Mouse (Mus musculus): Measurements from ENCODE around the gene Nup133. TPM values are rescaled to one million over a fixed set of nuclear protein-coding genes. Genes with fewer than 3 reads are reported as not detected.
A peak's percentile ranks its signal among the peaks of the same experiment; 100 is the strongest.

Nup133 gene
- total and polyA plus RNA-seq, 2 experiments, result 3.1 to 5.4 TPM

- TF ChIP-seq CTCF (IDR thresholded peaks at IDR 0.05; ENCODE audit: low read depth, low read length), result no peak
- TF ChIP-seq POLR2A (IDR thresholded peaks at IDR 0.05; ENCODE audit: extremely low read depth, insufficient read depth, low read length), result no peak
Measured at GRCm38 (mm10) chr8:123949686-123949986, 571 bp upstream of the Nup133 start.

GRCm38 (mm10) chr8:123929026-123929425 lies 20.0 kb downstream of the Nup133 start:
- no peak overlapping the region for H3K4me3 ChIP-seq (ENCODE audit: insufficient read depth, low read depth, low read length)
- no peaks in the 10 kb centered on the region for H3K4me1 ChIP-seq (ENCODE audit: control insufficient read depth, insufficient read depth, low read length)
- no peak overlapping the region for H3K27ac ChIP-seq (replicated peaks; ENCODE audit: insufficient read depth, low read depth, low read length)
- H3K27me3 ChIP-seq (ENCODE audit: control insufficient read depth, insufficient read depth, low read length), result no peaks in the 10 kb centered on the region
- 88% methylated on average over 7 of the region's 7 CpGs for WGBS
- no peaks in the 10 kb centered on the region for H3K79me2 ChIP-seq (ENCODE audit: control insufficient read depth, insufficient read depth, low read length)
- H3K9ac ChIP-seq (ENCODE audit: low read depth, low read length), result no peak overlapping the region
- H3K36me3 ChIP-seq (ENCODE audit: control insufficient read depth, insufficient read depth, low read length), result peaks cover 17% of the 10 kb centered on the region
- TF ChIP-seq CTCF (IDR thresholded peaks at IDR 0.05; ENCODE audit: low read depth, low read length) (no peak), POLR2A (IDR thresholded peaks at IDR 0.05; ENCODE audit: extremely low read depth, insufficient read depth, low read length) (no peak)
- no peak for DNase-seq (ENCODE audit: extremely low read depth, low read depth, low spot score)

More at GRCm38 (mm10) chr8:123949686-123949986, 571 bp upstream of the Nup133 start:
- peak overlapping the region; percentile 99 for H3K4me3 ChIP-seq (ENCODE audit: insufficient read depth, low read depth, low read length)
- H3K27ac ChIP-seq (replicated peaks; ENCODE audit: insufficient read depth, low read depth, low read length), result peak overlapping the region; percentile 72
- H3K36me3 ChIP-seq (ENCODE audit: control insufficient read depth, insufficient read depth, low read length), result peaks cover 22% of the 10 kb centered on the region; the same call in 1 of the 2 replicates
- no peak for DNase-seq (ENCODE audit: extremely low read depth, low read depth, low spot score)
- H3K9ac ChIP-seq (ENCODE audit: low read depth, low read length), result peak overlapping the region; percentile 90
- H3K79me2 ChIP-seq (ENCODE audit: control insufficient read depth, insufficient read depth, low read length), result no peaks in the 10 kb centered on the region
- H3K27me3 ChIP-seq (ENCODE audit: control insufficient read depth, insufficient read depth, low read length), result no peaks in the 10 kb centered on the region
- WGBS, result 2% methylated on average over 10 of the region's 10 CpGs
- H3K4me1 ChIP-seq (ENCODE audit: control insufficient read depth, insufficient read depth, low read length), result peaks cover 4% of the 10 kb centered on the region

GRCm38 (mm10) chr8:123925671-123926070 lies 23.4 kb downstream of the Nup133 start:
- no peak for DNase-seq (ENCODE audit: extremely low read depth, low read depth, low spot score)
- Histone ChIP-seq H3K4me3 (ENCODE audit: insufficient read depth, low read depth, low read length) (no peak overlapping the region), H3K27me3 (ENCODE audit: control insufficient read depth, insufficient read depth, low read length) (no peaks in the 10 kb centered on the region), H3K27ac (replicated peaks; ENCODE audit: insufficient read depth, low read depth, low read length) (no peak overlapping the region), H3K79me2 (ENCODE audit: control insufficient read depth, insufficient read depth, low read length) (no peaks in the 10 kb centered on the region), H3K36me3 (ENCODE audit: control insufficient read depth, insufficient read depth, low read length) (peaks cover 15% of the 10 kb centered on the region; the same call in 1 of the 2 replicates), H3K9ac (ENCODE audit: low read depth, low read length) (no peak overlapping the region), H3K4me1 (ENCODE audit: control insufficient read depth, insufficient read depth, low read length) (no peaks in the 10 kb centered on the region)
- WGBS, result 86% methylated on average over 3 of the region's 3 CpGs
- TF ChIP-seq CTCF (IDR thresholded peaks at IDR 0.05; ENCODE audit: low read depth, low read length) (no peak), POLR2A (IDR thresholded peaks at IDR 0.05; ENCODE audit: extremely low read depth, insufficient read depth, low read length) (no peak)

GRCm38 (mm10) chr8:123924719-123925118 lies 24.3 kb downstream of the Nup133 start:
- TF ChIP-seq CTCF (IDR thresholded peaks at IDR 0.05; ENCODE audit: low read depth, low read length), result peak; percentile 85
- TF ChIP-seq POLR2A (IDR thresholded peaks at IDR 0.05; ENCODE audit: extremely low read depth, insufficient read depth, low read length), result no peak
- no peaks in the 10 kb centered on the region for H3K27me3 ChIP-seq (ENCODE audit: control insufficient read depth, insufficient read depth, low read length)
- H3K9ac ChIP-seq (ENCODE audit: low read depth, low read length), result no peak overlapping the region
- DNase-seq (ENCODE audit: extremely low read depth, low read depth, low spot score), result peak; percentile 65
- 15% methylated on average over 2 of the region's 2 CpGs for WGBS
- H3K27ac ChIP-seq (replicated peaks; ENCODE audit: insufficient read depth, low read depth, low read length), result no peak overlapping the region
- H3K4me1 ChIP-seq (ENCODE audit: control insufficient read depth, insufficient read depth, low read length), result no peaks in the 10 kb centered on the region
- no peaks in the 10 kb centered on the region for H3K79me2 ChIP-seq (ENCODE audit: control insufficient read depth, insufficient read depth, low read length)
- H3K36me3 ChIP-seq (ENCODE audit: control insufficient read depth, insufficient read depth, low read length), result peaks cover 12% of the 10 kb centered on the region; the same call in 1 of the 2 replicates
- no peak overlapping the region; the same call in 1 of the 2 replicates for H3K4me3 ChIP-seq (ENCODE audit: insufficient read depth, low read depth, low read length)

- Histone ChIP-seq H3K27me3 (ENCODE audit: control insufficient read depth, insufficient read depth, low read length) (no peaks in the 10 kb centered on the region), H3K36me3 (ENCODE audit: control insufficient read depth, insufficient read depth, low read length) (peaks cover 23% of the 10 kb centered on the region), H3K4me1 (ENCODE audit: control insufficient read depth, insufficient read depth, low read length) (no peaks in the 10 kb centered on the region), H3K27ac (replicated peaks; ENCODE audit: insufficient read depth, low read depth, low read length) (no peak overlapping the region), H3K4me3 (ENCODE audit: insufficient read depth, low read depth, low read length) (no peak overlapping the region), H3K79me2 (ENCODE audit: control insufficient read depth, insufficient read depth, low read length) (no peaks in the 10 kb centered on the region), H3K9ac (ENCODE audit: low read depth, low read length) (no peak overlapping the region)
- no peak for DNase-seq (ENCODE audit: extremely low read depth, low read depth, low spot score)
- TF ChIP-seq POLR2A (IDR thresholded peaks at IDR 0.05; ENCODE audit: extremely low read depth, insufficient read depth, low read length) (no peak), CTCF (IDR thresholded peaks at IDR 0.05; ENCODE audit: low read depth, low read length) (no peak)
- WGBS, result 99% methylated on average over 3 of the region's 3 CpGs
Measured at GRCm38 (mm10) chr8:123914635-123915034, 34.4 kb downstream of the Nup133 start.

- H3K36me3 ChIP-seq (ENCODE audit: control insufficient read depth, insufficient read depth, low read length), result peaks cover 20% of the 10 kb centered on the region
- no peak overlapping the region for H3K9ac ChIP-seq (ENCODE audit: low read depth, low read length)
- WGBS, result 95% methylated on average over 4 of the region's 4 CpGs
Measured at GRCm38 (mm10) chr8:123912265-123912664, 36.8 kb downstream of the Nup133 start.

More at GRCm38 (mm10) chr8:123912265-123912664, 36.8 kb downstream of the Nup133 start:
- Histone ChIP-seq H3K4me1 (ENCODE audit: control insufficient read depth, insufficient read depth, low read length) (no peaks in the 10 kb centered on the region), H3K79me2 (ENCODE audit: control insufficient read depth, insufficient read depth, low read length) (no peaks in the 10 kb centered on the region), H3K27ac (replicated peaks; ENCODE audit: insufficient read depth, low read depth, low read length) (no peak overlapping the region), H3K27me3 (ENCODE audit: control insufficient read depth, insufficient read depth, low read length) (no peaks in the 10 kb centered on the region), H3K4me3 (ENCODE audit: insufficient read depth, low read depth, low read length) (no peak overlapping the region)
- TF ChIP-seq CTCF (IDR thresholded peaks at IDR 0.05; ENCODE audit: low read depth, low read length) (no peak), POLR2A (IDR thresholded peaks at IDR 0.05; ENCODE audit: extremely low read depth, insufficient read depth, low read length) (no peak)
- no peak for DNase-seq (ENCODE audit: extremely low read depth, low read depth, low spot score)

Measured in liver, adult 2 months (tissue).